Mouse (Mus musculus) MEL (cell line): ENCODE results near the gene Lsm2.
A peak's percentile ranks its signal among the peaks of the same experiment; 100 is the strongest.

ENCODE experiments used
- CTCF ChIP-seq, 3 experiments: IDR thresholded peaks in 2 of 3; conservative IDR thresholded peaks in 1 of 3; 2 replicates each; pipeline ENCODE4 v1.5.1; 2011 to 2012; ENCODE audit warnings: low read length in 3 of 3, low read depth in 2 of 3, mild to moderate bottlenecking in 2 of 3, improper control_type of control experiment in 1 of 3, inconsistent platforms in 1 of 3, mixed read lengths in 1 of 3, moderate library complexity in 1 of 3; ENCODE audit not compliant: control insufficient read depth in 1 of 3, insufficient read depth in 1 of 3, poor library complexity in 1 of 3, severe bottlenecking in 1 of 3
- GATA1 ChIP-seq: IDR thresholded peaks from 2 replicates; pipeline ENCODE4 v1.6.1; 2011; ENCODE audit warnings: low read depth, low read length, improper control_type of control experiment
- JUND ChIP-seq: IDR thresholded peaks from 2 replicates; pipeline ENCODE4 v1.6.1; 2011; ENCODE audit warnings: low read depth, mild to moderate bottlenecking, improper control_type of control experiment, low read length
- USF1 ChIP-seq: IDR thresholded peaks from 2 replicates; pipeline ENCODE4 v1.6.1; 2014; ENCODE audit warnings: low read depth, mild to moderate bottlenecking, inconsistent platforms, low read length, improper control_type of control experiment, moderate library complexity
- USF2 ChIP-seq, 2 experiments: IDR thresholded peaks; 2 replicates each; pipeline ENCODE4 v1.6.1; 2011 to 2012; ENCODE audit warnings: improper control_type of control experiment in 2 of 2, low read length in 2 of 2, borderline replicate concordance in 1 of 2, inconsistent platforms in 1 of 2, low read depth in 1 of 2, mild to moderate bottlenecking in 1 of 2; ENCODE audit not compliant: insufficient read depth in 1 of 2
- ZNF384 ChIP-seq: IDR thresholded peaks from 2 replicates; pipeline ENCODE4 v1.6.1; 2012; ENCODE audit warnings: low read depth, mild to moderate bottlenecking, inconsistent platforms, low read length, improper control_type of control experiment

- TF ChIP-seq CTCF (IDR thresholded peaks at IDR 0.05 in 2 of 3, conservative IDR thresholded peaks at IDR 0.05 in 1 of 3; ENCODE audit: control insufficient read depth in 1 of 3, insufficient read depth in 1 of 3, low read depth in 2 of 3, low read length in 3 of 3, poor library complexity in 1 of 3, severe bottlenecking in 1 of 3) = no peak
- no peak for TF ChIP-seq GATA1
- TF ChIP-seq USF2 (IDR thresholded peaks at IDR 0.05; ENCODE audit: borderline replicate concordance in 1 of 2, insufficient read depth in 1 of 2, low read depth in 1 of 2, low read length in 2 of 2) = no peak
- no peak for TF ChIP-seq JUND
- TF ChIP-seq USF1 = peak; percentile 81
- no peak for TF ChIP-seq ZNF384
Observed at GRCm38 (mm10) chr17:35024691-35025488, 43.2 kb downstream of the Lsm2 start.
